Mouse (Mus musculus) liver, adult 2 months (tissue): ENCODE measurements around the gene C2cd5.

Experiments used
- CTCF ChIP-seq: fragments of 200-500 bp; IDR thresholded peaks from 2 replicates; pipeline ENCODE4 v1.5.1; 2011; ENCODE audit warnings: low read depth, low read length, control low read depth
- POLR2A ChIP-seq: fragments of 200-500 bp; IDR thresholded peaks from 2 replicates; pipeline ENCODE4 v1.6.1; 2011; ENCODE audit warnings: low read length, control low read depth; ENCODE audit not compliant: insufficient read depth; ENCODE audit errors: extremely low read depth

GRCm38 (mm10) chr6:142988231-142988630 is 111.7 kb downstream of the C2cd5 start:
- no peak for TF ChIP-seq POLR2A
- TF ChIP-seq CTCF = no peak
